Mouse (Mus musculus) forebrain, postnatal 0 days (tissue): ENCODE data around the gene Map4k2. TPM values are rescaled to one million over a fixed set of nuclear protein-coding genes. Genes with fewer than 3 reads are reported as not detected.
A peak's percentile ranks its signal among the peaks of the same experiment; 100 is the strongest.

Experiments used
- ATAC-seq: fragments of 200-750 bp; cut with Nextera tagmentation; 2 replicates; pipeline ENCODE4 v1.8.0; 2017; ENCODE audit warnings: mild to moderate bottlenecking, moderate library complexity
- DNase-seq: peaks from one replicate; pipeline ENCODE4 v3.0.0-alpha.2; 2015
- H3K27ac ChIP-seq: fragments of 300-500 bp; sonication (generic); 2 replicates; pipeline ENCODE4 v1.5.1; 2014; ENCODE audit warnings: low read depth, mild to moderate bottlenecking, antibody characterized with exemption, low read length, moderate library complexity, mixed read lengths
- H3K27me3 ChIP-seq: fragments of 300-500 bp; sonication (generic); 2 replicates; pipeline ENCODE4 v1.6.1; 2014; ENCODE audit warnings: mild to moderate bottlenecking, low read length, mixed read lengths; ENCODE audit not compliant: insufficient read depth
- H3K36me3 ChIP-seq: fragments of 300-500 bp; sonication (generic); 2 replicates; pipeline ENCODE4 v1.6.1; 2014; ENCODE audit warnings: mild to moderate bottlenecking, moderate library complexity; ENCODE audit not compliant: insufficient read depth
- H3K4me1 ChIP-seq: fragments of 300-500 bp; sonication (generic); 2 replicates; pipeline ENCODE4 v1.6.1; 2014; ENCODE audit warnings: antibody characterized with exemption; ENCODE audit not compliant: insufficient read depth
- H3K4me2 ChIP-seq: fragments of 300-500 bp; sonication (generic); 2 replicates; pipeline ENCODE4 v1.6.1; 2014; ENCODE audit warnings: low read depth, mild to moderate bottlenecking, moderate library complexity
- H3K4me3 ChIP-seq: fragments of 300-500 bp; sonication (generic); 2 replicates; pipeline ENCODE4 v1.5.1; 2014; ENCODE audit warnings: low read depth, low read length, mixed read lengths
- H3K9ac ChIP-seq: fragments of 300-500 bp; sonication (generic); 2 replicates; pipeline ENCODE4 v1.6.1; 2014; ENCODE audit warnings: mild to moderate bottlenecking
- H3K9me3 ChIP-seq: fragments of 300-500 bp; sonication (generic); 2 replicates; pipeline ENCODE4 v1.6.1; 2016; ENCODE audit warnings: low read length
- CTCF ChIP-seq: sonication (generic); IDR thresholded peaks from 2 replicates; pipeline ENCODE4 v1.5.1; 2016; ENCODE audit warnings: antibody characterized with exemption, control low read depth, low read depth
- WGBS: fragments of 180-500 bp; shearing (Covaris S2); extraction: QIAGEN DNeasy Blood & Tissue Kit; methylation state at CpG from one replicate; pipeline ENCODE4 v1.1.7; 2014; 5-methylcytosine and 5-hydroxymethylcytosine counted together
- polyA plus RNA-seq: library from polyadenylated mRNA; unstranded; fragments of >200 nt; fragmentation: Nextera tagmentation; extraction: Ambion mirVana; gene quantifications from 2 replicates; pipeline ENCODE4 v1.2.1, GENCODE M21; 2015
- total RNA-seq: library from RNA; depleted of rRNA; stranded (reverse); fragments of >200 nt; gene quantifications from 2 replicates; pipeline ENCODE4 v1.2.3, GENCODE M21; 2014

The Map4k2 gene
- total and polyA plus RNA-seq, 2 experiments from 2014 or later: 9.7 to 55.8 TPM

GRCm38 (mm10) chr19:6385419-6385818 lies 44.5 kb downstream of the Map4k2 start:
- Histone ChIP-seq H3K36me3 (no peaks in the 10 kb centered on the region), H3K9ac (no peak overlapping the region), H3K27ac (no peak overlapping the region), H3K4me2 (no peak overlapping the region), H3K4me3 (no peak overlapping the region), H3K9me3 (no peaks in the 10 kb centered on the region), H3K4me1 (no peaks in the 10 kb centered on the region), H3K27me3 (no peaks in the 10 kb centered on the region)
- DNase-seq: no peak
- ATAC-seq: no peak
- TF ChIP-seq CTCF: no peak
- 82% methylated on average over 5 of the region's 5 CpGs for WGBS

GRCm38 (mm10) chr19:6385821-6386220 lies 44.9 kb downstream of the Map4k2 start:
- no peaks in the 10 kb centered on the region for H3K9me3 ChIP-seq
- no peaks in the 10 kb centered on the region for H3K27me3 ChIP-seq
- no peaks in the 10 kb centered on the region for H3K36me3 ChIP-seq
- no peak overlapping the region for H3K4me2 ChIP-seq
- no peak overlapping the region for H3K4me3 ChIP-seq
- H3K4me1 ChIP-seq: no peaks in the 10 kb centered on the region
- ATAC-seq (no peak), DNase-seq (no peak)
- 77% methylated on average over 7 of the region's 7 CpGs for WGBS
- no peak overlapping the region for H3K9ac ChIP-seq
- no peak for TF ChIP-seq CTCF
- no peak overlapping the region for H3K27ac ChIP-seq

- DNase-seq: no peak
- Histone ChIP-seq H3K27ac (no peak overlapping the region), H3K9ac (no peak overlapping the region), H3K4me2 (no peak overlapping the region), H3K4me3 (no peak overlapping the region), H3K27me3 (no peaks in the 10 kb centered on the region), H3K4me1 (no peaks in the 10 kb centered on the region), H3K36me3 (no peaks in the 10 kb centered on the region), H3K9me3 (no peaks in the 10 kb centered on the region)
- TF ChIP-seq CTCF: no peak
- no peak for ATAC-seq
- WGBS: 59% methylated on average over 9 of the region's 9 CpGs
These were observed 45.3 kb downstream of the Map4k2 start for GRCm38 (mm10) chr19:6386234-6386633.

GRCm38 (mm10) chr19:6388006-6388405 lies 47.1 kb downstream of the Map4k2 start:
- no peaks in the 10 kb centered on the region for H3K4me1 ChIP-seq
- 80% methylated on average over 13 of the region's 13 CpGs for WGBS
- no peak for DNase-seq

GRCm38 (mm10) chr19:6389803-6390202 lies 48.9 kb downstream of the Map4k2 start:
- H3K9ac ChIP-seq: peak overlapping the region; percentile 35
- TF ChIP-seq CTCF: no peak
- WGBS: 7% methylated on average over 16 of the region's 16 CpGs
- H3K27ac ChIP-seq: no peak overlapping the region
- no peaks in the 10 kb centered on the region for H3K4me1 ChIP-seq
- H3K27me3 ChIP-seq: no peaks in the 10 kb centered on the region
- no peaks in the 10 kb centered on the region for H3K36me3 ChIP-seq
- ATAC-seq: peak; percentile 56
- peak overlapping the region; percentile 20 for H3K4me3 ChIP-seq
- H3K9me3 ChIP-seq: no peaks in the 10 kb centered on the region
- DNase-seq: peak; percentile 25
- H3K4me2 ChIP-seq: peak overlapping the region; percentile 52

More at GRCm38 (mm10) chr19:6388006-6388405, 47.1 kb downstream of the Map4k2 start:
- 0 out of 2 replicates have a peak, but pooled peaks have one; percentile 18 for TF ChIP-seq CTCF
- Histone ChIP-seq H3K4me2 (no peak overlapping the region), H3K27me3 (no peaks in the 10 kb centered on the region), H3K9me3 (no peaks in the 10 kb centered on the region), H3K4me3 (no peak overlapping the region), H3K27ac (no peak overlapping the region), H3K9ac (no peak overlapping the region), H3K36me3 (no peaks in the 10 kb centered on the region)
- ATAC-seq: no peak

- 69% methylated on average over 6 of the region's 6 CpGs for WGBS
- H3K4me1 ChIP-seq: no peaks in the 10 kb centered on the region
- DNase-seq (no peak), ATAC-seq (no peak)
- no peak overlapping the region for H3K27ac ChIP-seq
- no peak overlapping the region for H3K4me3 ChIP-seq
- no peaks in the 10 kb centered on the region for H3K27me3 ChIP-seq
- no peak for TF ChIP-seq CTCF
- H3K36me3 ChIP-seq: no peaks in the 10 kb centered on the region
- H3K9me3 ChIP-seq: no peaks in the 10 kb centered on the region
- H3K9ac ChIP-seq: no peak overlapping the region
- peak overlapping the region; percentile 52 for H3K4me2 ChIP-seq
These were observed 49.3 kb downstream of the Map4k2 start for GRCm38 (mm10) chr19:6390251-6390650.

- no peaks in the 10 kb centered on the region for H3K9me3 ChIP-seq
- TF ChIP-seq CTCF: peak; percentile 28
- WGBS: 95% methylated on average over 14 of the region's 14 CpGs
- no peak for DNase-seq
- H3K27me3 ChIP-seq: no peaks in the 10 kb centered on the region
- no peak overlapping the region for H3K4me3 ChIP-seq
- H3K27ac ChIP-seq: no peak overlapping the region
- H3K4me2 ChIP-seq: no peak overlapping the region
- H3K36me3 ChIP-seq: no peaks in the 10 kb centered on the region
- H3K9ac ChIP-seq: no peak overlapping the region
- ATAC-seq: no peak
- H3K4me1 ChIP-seq: no peaks in the 10 kb centered on the region; the same call in 1 of the 2 replicates
These were observed 51.9 kb downstream of the Map4k2 start for GRCm38 (mm10) chr19:6392743-6393393.
